Mouse (Mus musculus) megakaryocyte, embryonic 14.5 days (primary cell): ENCODE measurements around the gene Cfap70.

Experiments used
- FLI1 ChIP-seq: IDR thresholded peaks from 2 replicates; pipeline ENCODE4 v1.6.1; 2012; ENCODE audit warnings: low read length, inconsistent platforms, mixed read lengths
- GATA1 ChIP-seq: IDR thresholded peaks from 3 replicates; pipeline ENCODE4 v1.6.1; 2012; ENCODE audit warnings: mixed read lengths, low read length, inconsistent platforms, borderline replicate concordance

DNA sequence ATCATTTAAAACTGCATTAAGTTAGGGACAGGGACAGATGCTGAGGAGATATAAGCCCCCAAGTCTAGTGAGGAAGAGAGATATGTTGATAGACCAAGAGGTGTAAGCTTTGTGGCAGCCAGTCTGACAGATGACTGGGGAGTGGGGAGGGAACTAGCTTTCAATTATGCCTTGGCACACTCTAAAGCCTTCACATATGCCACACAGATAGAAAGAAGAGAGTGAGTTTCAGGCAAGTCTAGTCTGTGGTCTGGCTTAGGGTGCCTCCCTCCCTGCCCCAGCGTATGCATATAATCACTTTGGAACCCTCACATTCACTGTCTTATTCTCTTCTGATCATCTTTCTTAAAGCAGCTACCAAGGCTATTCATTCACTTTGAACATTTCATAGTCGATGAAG is 724 bp downstream of the Cfap70 start:
- no peak for TF ChIP-seq FLI1
- TF ChIP-seq GATA1 = no peak
